In genomic region chr5:37752027-37752967, GRCm38 (mm10) we compare ENCODE assay signal across 8 mouse cellular contexts. TPM values are rescaled to one million over a fixed set of nuclear protein-coding genes. Genes with fewer than 3 reads are reported as not detected.
DNase-seq lines count a peak whose midpoint lies in the region; ATAC-seq and TF ChIP-seq lines count a peak whose summit lies in the region.

No protein-coding gene starts in this region.

- H3K4me2 ChIP-seq in forebrain, embryonic 15.5 days (replicated peaks), result no peak overlapping the region

- 70% methylated on average over 8 of the region's 8 CpGs for WGBS in forebrain, embryonic 15.5 days
- 63% methylated on average over 8 of the region's 8 CpGs for WGBS in hindbrain, embryonic 10.5 days

- peak; percentile 58 for DNase-seq in MN1 (ENCODE audit: low spot score)
- DNase-seq in cerebellum, adult 11-12 months, result peak; percentile 21
- DNase-seq in hindbrain, embryonic 10.5 days (ENCODE audit: low spot score), result peak; percentile 76
- DNase-seq in layer of hippocampus, adult 2 months (ENCODE audit: low spot score in 2 of 2), result peak; percentile 68 to 87
- DNase-seq in lung, postnatal 10 days, result peak; percentile 77
- peak; percentile 85 to 89 for DNase-seq in right cerebral cortex, postnatal 10 days (ENCODE audit: low spot score in 2 of 2)

- no peaks in the 10 kb centered on the region for H3K4me1 ChIP-seq in forebrain, embryonic 15.5 days
- H3K4me1 ChIP-seq in hindbrain, embryonic 10.5 days (replicated peaks), result peaks cover 9% of the 10 kb centered on the region; the same call in 1 of the 2 replicates

- peak; percentile 88 for ATAC-seq in forebrain, embryonic 15.5 days (replicated peaks)
- no peak for ATAC-seq in erythroblast, adult 5-6 weeks (replicated peaks; ENCODE audit: low FRiP score, poor library complexity, severe bottlenecking)

- no peaks in the 10 kb centered on the region for H3K36me3 ChIP-seq in forebrain, embryonic 15.5 days
- no peaks in the 10 kb centered on the region for H3K36me3 ChIP-seq in hindbrain, embryonic 10.5 days

- no peak overlapping the region for H3K4me3 ChIP-seq in forebrain, embryonic 15.5 days
- H3K4me3 ChIP-seq in hindbrain, embryonic 10.5 days, result no peak overlapping the region
- H3K4me3 ChIP-seq in layer of hippocampus, adult 2 months, result no peak overlapping the region

- TF ChIP-seq CTCF in layer of hippocampus, adult 2 months (conservative IDR thresholded peaks at IDR 0.05), result peak; percentile 91

- H3K9ac ChIP-seq in forebrain, embryonic 15.5 days (replicated peaks), result no peak overlapping the region

- H3K9me3 ChIP-seq in forebrain, embryonic 15.5 days, result no peaks in the 10 kb centered on the region
- no peaks in the 10 kb centered on the region for H3K9me3 ChIP-seq in hindbrain, embryonic 10.5 days

- 0 out of 2 replicates have a peak, but pooled peaks cover 5% of the 10 kb centered on the region for H3K27me3 ChIP-seq in forebrain, embryonic 15.5 days
- no peaks in the 10 kb centered on the region; the same call in 1 of the 2 replicates for H3K27me3 ChIP-seq in hindbrain, embryonic 10.5 days (ENCODE audit: insufficient read depth, poor library complexity, severe bottlenecking)

- H3K27ac ChIP-seq in forebrain, embryonic 15.5 days (replicated peaks), result no peak overlapping the region
- H3K27ac ChIP-seq in hindbrain, embryonic 10.5 days, result 0 out of 2 replicates have a peak overlapping the region, but pooled peaks have one; percentile 4
- H3K27ac ChIP-seq in layer of hippocampus, adult 2 months, result no peak overlapping the region

RNA-seq across cellular contexts. Expression of gene Cytl1, which starts 17.0 kb away (rescaled TPM):
- polyA plus RNA-seq in forebrain, embryonic 15.5 days (2015; fragmentation: Nextera tagmentation; extraction: Ambion mirVana), result 0.26 TPM in 1 of 2 replicates, not detected in the other
- polyA plus RNA-seq in hindbrain, embryonic 10.5 days (2016; fragmentation: Nextera tagmentation; extraction: Ambion mirVana), result 0.16 and 0.48 TPM in 2 replicates
- total RNA-seq in layer of hippocampus, adult 2 months (2021), result 1 to 10 TPM; 1.0 to 1.2 TPM
- total RNA-seq in erythroblast, adult 5-6 weeks (2015; ENCODE audit: low replicate concordance), result not detected in 2 replicates
- total RNA-seq in erythroblast, adult 5-6 weeks (2017; ENCODE audit: low replicate concordance), result not detected in 2 replicates

RNA-seq across cellular contexts. Expression of gene Stk32b, which starts 35.3 kb away (rescaled TPM):
- polyA plus RNA-seq in forebrain, embryonic 15.5 days (2015; fragmentation: Nextera tagmentation; extraction: Ambion mirVana), result 16.7 and 18.9 TPM in 2 replicates
- 1.0 and 2.8 TPM in 2 replicates for polyA plus RNA-seq in hindbrain, embryonic 10.5 days (2016; fragmentation: Nextera tagmentation; extraction: Ambion mirVana)
- 1 to 10 TPM; 5.4 to 7.5 TPM for total RNA-seq in layer of hippocampus, adult 2 months (2021)
- 0.84 TPM in 1 of 2 replicates, not detected in the other for total RNA-seq in erythroblast, adult 5-6 weeks (2015; ENCODE audit: low replicate concordance)
- total RNA-seq in erythroblast, adult 5-6 weeks (2017; ENCODE audit: low replicate concordance), result not detected in 2 replicates

Comparison
In these comparisons a context has a peak if more than half of its experiments do, and no peak if none do; other contexts are left out.
1. DNase-seq: peak in every context shown above with its lines; median percentile 87 in right cerebral cortex, postnatal 10 days; 78 in layer of hippocampus, adult 2 months; 77 in lung, postnatal 10 days; 76 in hindbrain, embryonic 10.5 days; 58 in MN1; 21 in cerebellum, adult 11-12 months.